Mouse (Mus musculus) liver, embryonic 15.5 days (tissue): ENCODE measurements around the gene 0610012G03Rik. TPM values are rescaled to one million over a fixed set of nuclear protein-coding genes. Genes with fewer than 3 reads are reported as not detected.

ENCODE experiments used
- ATAC-seq: fragments of 200-750 bp; cut with Nextera tagmentation; 2 replicates; pipeline ENCODE4 v1.8.0; 2017; ENCODE audit warnings: moderate number of reproducible peaks, mild to moderate bottlenecking, moderate library complexity; ENCODE audit not compliant: insufficient read depth
- H3K27ac ChIP-seq: fragments of 300-500 bp; sonication (generic); replicated peaks from 2 replicates; pipeline ENCODE4 v1.5.1; 2015; ENCODE audit warnings: mild to moderate bottlenecking, inconsistent platforms
- H3K27me3 ChIP-seq: fragments of 300-500 bp; sonication (generic); 2 replicates; pipeline ENCODE4 v1.6.1; 2015; ENCODE audit warnings: mild to moderate bottlenecking, inconsistent platforms
- H3K36me3 ChIP-seq: fragments of 300-500 bp; sonication (generic); replicated peaks from 2 replicates; pipeline ENCODE4 v1.6.1; 2015; ENCODE audit warnings: moderate library complexity, mild to moderate bottlenecking, inconsistent platforms
- H3K4me1 ChIP-seq: fragments of 300-500 bp; sonication (generic); replicated peaks from 2 replicates; pipeline ENCODE4 v1.6.1; 2015; ENCODE audit warnings: inconsistent platforms
- H3K4me2 ChIP-seq: fragments of 300-500 bp; sonication (generic); 2 replicates; pipeline ENCODE4 v1.6.1; 2015; ENCODE audit warnings: moderate library complexity, mild to moderate bottlenecking, inconsistent platforms
- H3K4me3 ChIP-seq: fragments of 300-500 bp; sonication (generic); replicated peaks from 2 replicates; pipeline ENCODE4 v1.5.1; 2015; ENCODE audit warnings: mild to moderate bottlenecking, inconsistent platforms
- H3K9ac ChIP-seq: fragments of 300-500 bp; sonication (generic); 2 replicates; pipeline ENCODE4 v1.6.1; 2015; ENCODE audit warnings: moderate library complexity, mild to moderate bottlenecking, inconsistent platforms
- H3K9me3 ChIP-seq: fragments of 300-500 bp; sonication (generic); replicated peaks from 2 replicates; pipeline ENCODE4 v1.6.1; 2016; ENCODE audit warnings: inconsistent platforms
- WGBS: fragments of 180-500 bp; shearing (Covaris S2); methylation state at CpG from one replicate; pipeline ENCODE4 v1.1.7; 2015; ENCODE audit warnings: mixed read lengths; ENCODE audit not compliant: insufficient replicate concordance; 5-methylcytosine and 5-hydroxymethylcytosine counted together
- polyA plus RNA-seq: library from polyadenylated mRNA; unstranded; fragments of >200 nt; fragmentation: Nextera tagmentation; extraction: Ambion mirVana; gene quantifications from 2 replicates; pipeline ENCODE4 v1.2.1, GENCODE M21; 2015

0610012G03Rik gene
- polyA plus RNA-seq, 1 experiment from 2014 or later, result 38.1 TPM

GRCm38 (mm10) chr16:31932255-31932654 lies 16.0 kb downstream of the 0610012G03Rik start:
- peaks cover 17% of the 10 kb centered on the region for H3K4me1 ChIP-seq
- WGBS, result 52% methylated on average over 5 of the region's 5 CpGs
- ATAC-seq, result no peak
- H3K36me3 ChIP-seq, result no peaks in the 10 kb centered on the region
- H3K4me3 ChIP-seq, result no peak overlapping the region
- no peak overlapping the region for H3K4me2 ChIP-seq
- H3K9ac ChIP-seq, result no peak overlapping the region
- peaks cover 70% of the 10 kb centered on the region for H3K27me3 ChIP-seq
- no peak overlapping the region for H3K27ac ChIP-seq
- H3K9me3 ChIP-seq, result no peaks in the 10 kb centered on the region

- Histone ChIP-seq H3K27ac (no peak overlapping the region), H3K27me3 (peaks cover 62% of the 10 kb centered on the region), H3K4me3 (no peak overlapping the region), H3K4me2 (no peak overlapping the region), H3K9me3 (no peaks in the 10 kb centered on the region), H3K36me3 (no peaks in the 10 kb centered on the region), H3K4me1 (peaks cover 17% of the 10 kb centered on the region), H3K9ac (no peak overlapping the region)
- WGBS, result 59% methylated on average over 17 of the region's 17 CpGs
- no peak for ATAC-seq
Measured at GRCm38 (mm10) chr16:31931330-31931729, 17.0 kb downstream of the 0610012G03Rik start.

- Histone ChIP-seq H3K27me3 (peaks cover 22% of the 10 kb centered on the region), H3K4me2 (no peak overlapping the region), H3K4me3 (no peak overlapping the region), H3K9me3 (no peaks in the 10 kb centered on the region), H3K9ac (no peak overlapping the region), H3K27ac (no peak overlapping the region), H3K4me1 (no peaks in the 10 kb centered on the region), H3K36me3 (no peaks in the 10 kb centered on the region)
- no peak for ATAC-seq
- 59% methylated on average over 5 of the region's 5 CpGs for whole genome bisulfite sequencing
Measured at GRCm38 (mm10) chr16:31927412-31927811, 20.9 kb downstream of the 0610012G03Rik start.

- 65% methylated on average over 13 of the region's 13 CpGs for WGBS
- Histone ChIP-seq H3K4me2 (no peak overlapping the region), H3K9ac (no peak overlapping the region), H3K9me3 (no peaks in the 10 kb centered on the region), H3K4me1 (no peaks in the 10 kb centered on the region), H3K27me3 (peaks cover 15% of the 10 kb centered on the region), H3K4me3 (no peak overlapping the region), H3K36me3 (no peaks in the 10 kb centered on the region), H3K27ac (no peak overlapping the region)
- no peak for ATAC-seq
Measured at GRCm38 (mm10) chr16:31926547-31927182, 21.6 kb downstream of the 0610012G03Rik start.

- Histone ChIP-seq H3K4me3 (no peak overlapping the region), H3K4me2 (no peak overlapping the region), H3K9ac (no peak overlapping the region), H3K36me3 (no peaks in the 10 kb centered on the region), H3K27me3 (peaks cover 9% of the 10 kb centered on the region; the same call in 1 of the 2 replicates), H3K27ac (no peak overlapping the region), H3K4me1 (no peaks in the 10 kb centered on the region), H3K9me3 (no peaks in the 10 kb centered on the region)
- WGBS, result 64% methylated on average over 6 of the region's 6 CpGs
- no peak for ATAC-seq
Measured at GRCm38 (mm10) chr16:31926091-31926490, 22.2 kb downstream of the 0610012G03Rik start.

- Histone ChIP-seq H3K4me3 (no peak overlapping the region), H3K4me1 (no peaks in the 10 kb centered on the region), H3K27ac (no peak overlapping the region), H3K9ac (no peak overlapping the region), H3K4me2 (no peak overlapping the region), H3K9me3 (no peaks in the 10 kb centered on the region), H3K27me3 (no peaks in the 10 kb centered on the region), H3K36me3 (no peaks in the 10 kb centered on the region)
- WGBS, result 64% methylated on average over 6 of the region's 6 CpGs
- ATAC-seq, result no peak
Measured at GRCm38 (mm10) chr16:31924368-31924767, 23.9 kb downstream of the 0610012G03Rik start.

- Histone ChIP-seq H3K4me3 (no peak overlapping the region), H3K4me2 (peak overlapping the region; percentile 48), H3K4me1 (peaks cover 4% of the 10 kb centered on the region), H3K9me3 (no peaks in the 10 kb centered on the region), H3K27me3 (no peaks in the 10 kb centered on the region; the same call in 1 of the 2 replicates), H3K36me3 (no peaks in the 10 kb centered on the region), H3K9ac (no peak overlapping the region), H3K27ac (no peak overlapping the region)
- WGBS, result 5% methylated on average over 14 of the region's 14 CpGs
- no peak for ATAC-seq
Measured at GRCm38 (mm10) chr16:31918248-31918724, 30.0 kb downstream of the 0610012G03Rik start.

- H3K4me2 ChIP-seq, result peak overlapping the region; percentile 48
- no peaks in the 10 kb centered on the region for H3K36me3 ChIP-seq
- no peak overlapping the region for H3K4me3 ChIP-seq
- 47% methylated on average over 11 of the region's 11 CpGs for WGBS
- no peak overlapping the region for H3K27ac ChIP-seq
- H3K27me3 ChIP-seq, result no peaks in the 10 kb centered on the region; the same call in 1 of the 2 replicates
- H3K9me3 ChIP-seq, result no peaks in the 10 kb centered on the region
- H3K4me1 ChIP-seq, result peaks cover 4% of the 10 kb centered on the region
- ATAC-seq, result no peak
- no peak overlapping the region for H3K9ac ChIP-seq
Measured at GRCm38 (mm10) chr16:31917776-31918175, 30.5 kb downstream of the 0610012G03Rik start.

GRCm38 (mm10) chr16:31910281-31910847 lies 37.9 kb downstream of the 0610012G03Rik start:
- Histone ChIP-seq H3K4me3 (no peak overlapping the region), H3K4me1 (peaks cover 12% of the 10 kb centered on the region), H3K36me3 (no peaks in the 10 kb centered on the region), H3K9ac (no peak overlapping the region), H3K9me3 (no peaks in the 10 kb centered on the region), H3K4me2 (no peak overlapping the region), H3K27me3 (peaks cover 12% of the 10 kb centered on the region; the same call in 1 of the 2 replicates), H3K27ac (no peak overlapping the region)
- ATAC-seq, result no peak
- 26% methylated on average over 10 of the region's 10 CpGs for WGBS

- no peak for ATAC-seq
- 54% methylated on average over 11 of the region's 11 CpGs for WGBS
- no peak overlapping the region for H3K4me2 ChIP-seq
Measured at GRCm38 (mm10) chr16:31908959-31909358, 39.3 kb downstream of the 0610012G03Rik start.

GRCm38 (mm10) chr16:31906896-31907295 lies 41.4 kb downstream of the 0610012G03Rik start:
- no peak overlapping the region for H3K27ac ChIP-seq
- no peak overlapping the region for H3K4me3 ChIP-seq
- H3K4me2 ChIP-seq, result peak overlapping the region; percentile 49
- H3K27me3 ChIP-seq, result peaks cover 12% of the 10 kb centered on the region; the same call in 1 of the 2 replicates
- H3K4me1 ChIP-seq, result peaks cover 12% of the 10 kb centered on the region
- ATAC-seq, result no peak
- no peaks in the 10 kb centered on the region for H3K36me3 ChIP-seq
- no peaks in the 10 kb centered on the region for H3K9me3 ChIP-seq
- no peak overlapping the region for H3K9ac ChIP-seq
- 10% methylated on average over 9 of the region's 9 CpGs for WGBS

More at GRCm38 (mm10) chr16:31908959-31909358, 39.3 kb downstream of the 0610012G03Rik start:
- Histone ChIP-seq H3K4me1 (peaks cover 12% of the 10 kb centered on the region), H3K36me3 (no peaks in the 10 kb centered on the region), H3K4me3 (no peak overlapping the region), H3K27me3 (peaks cover 12% of the 10 kb centered on the region; the same call in 1 of the 2 replicates), H3K27ac (no peak overlapping the region), H3K9me3 (no peaks in the 10 kb centered on the region), H3K9ac (no peak overlapping the region)
